Mouse (Mus musculus) spleen, adult 2 months (tissue): ENCODE measurements around the gene Ice2. TPM values are rescaled to one million over a fixed set of nuclear protein-coding genes. Genes with fewer than 3 reads are reported as not detected.

ENCODE experiments used
- DNase-seq, 2 experiments: peaks; one replicate each; pipeline versions ENCODE4 v3.0.0 to v3.0.0-alpha.2; 2012 to 2021; ENCODE audit warnings: low spot score in 2 of 2, low read depth in 1 of 2
- H3K27ac ChIP-seq: fragments of 200-500 bp; 2 replicates; pipeline ENCODE4 v1.5.1; 2012; ENCODE audit warnings: low read length, inconsistent platforms; ENCODE audit not compliant: insufficient read depth
- H3K27me3 ChIP-seq: fragments of 200-500 bp; 2 replicates; pipeline ENCODE4 v1.6.1; 2012; ENCODE audit warnings: mild to moderate bottlenecking, moderate library complexity, low read length, inconsistent platforms; ENCODE audit not compliant: control insufficient read depth, insufficient read depth
- H3K36me3 ChIP-seq: fragments of 200-500 bp; 2 replicates; pipeline ENCODE4 v1.6.1; 2012; ENCODE audit warnings: mild to moderate bottlenecking, low read length, inconsistent platforms; ENCODE audit not compliant: control insufficient read depth, insufficient read depth
- H3K4me1 ChIP-seq: fragments of 200-500 bp; 2 replicates; pipeline ENCODE4 v1.6.1; 2011; ENCODE audit warnings: inconsistent platforms; ENCODE audit not compliant: control insufficient read depth, insufficient read depth, insufficient read length
- H3K4me3 ChIP-seq: fragments of 200-500 bp; 2 replicates; pipeline ENCODE4 v1.5.1; 2011; ENCODE audit warnings: mild to moderate bottlenecking, inconsistent platforms; ENCODE audit not compliant: insufficient read depth, insufficient read length; ENCODE audit errors: extremely low read depth
- CTCF ChIP-seq: fragments of 200-500 bp; IDR thresholded peaks from 2 replicates; pipeline ENCODE4 v1.5.1; 2011; ENCODE audit warnings: mild to moderate bottlenecking, inconsistent platforms; ENCODE audit not compliant: insufficient read depth, insufficient read length, insufficient replicate concordance; ENCODE audit errors: extremely low read depth
- POLR2A ChIP-seq: fragments of 200-500 bp; IDR thresholded peaks from 2 replicates; pipeline ENCODE4 v1.6.1; 2011; ENCODE audit warnings: low read depth, low read length, inconsistent platforms
- WGBS: fragments of 180-500 bp; shearing (Covaris S2); methylation state at CpG from one replicate; pipeline ENCODE4 v1.1.7; 2018; 5-methylcytosine and 5-hydroxymethylcytosine counted together
- polyA plus RNA-seq: library from polyadenylated mRNA; depleted of rRNA; stranded (reverse); fragments of >200 nt; gene quantifications from 2 replicates; pipeline ENCODE4 v1.2.3, GENCODE M21; 2012

Gene Ice2
- polyA plus RNA-seq, 1 experiment = 2.6 TPM

GRCm38 (mm10) chr9:69397432-69397759 lies 310 bp upstream of the Ice2 start:
- no peak for DNase-seq
- WGBS = 58% methylated on average over 2 of the region's 2 CpGs

GRCm38 (mm10) chr9:69398453-69398850 lies 746 bp downstream of the Ice2 start:
- 13% methylated on average over 10 of the region's 10 CpGs for WGBS
- peak overlapping the region; percentile 99 for H3K4me3 ChIP-seq
- H3K27me3 ChIP-seq = no peaks in the 10 kb centered on the region
- H3K36me3 ChIP-seq = 0 out of 2 replicates have a peak, but pooled peaks cover under 1% of the 10 kb centered on the region
- DNase-seq = no peak
- no peaks in the 10 kb centered on the region; the same call in 1 of the 2 replicates for H3K4me1 ChIP-seq
- no peak for TF ChIP-seq CTCF
- TF ChIP-seq POLR2A = no peak
- peak overlapping the region; percentile 91 for H3K27ac ChIP-seq

More at GRCm38 (mm10) chr9:69397432-69397759, 310 bp upstream of the Ice2 start:
- H3K4me1 ChIP-seq = no peaks in the 10 kb centered on the region; the same call in 1 of the 2 replicates
- H3K27ac ChIP-seq = peak overlapping the region; percentile 91
- H3K36me3 ChIP-seq = no peaks in the 10 kb centered on the region
- peak overlapping the region; percentile 99; the same call in 1 of the 2 replicates for H3K4me3 ChIP-seq
- H3K27me3 ChIP-seq = no peaks in the 10 kb centered on the region
- TF ChIP-seq CTCF = no peak

- 91% methylated on average over 6 of the region's 6 CpGs for WGBS
These were observed 7.0 kb downstream of the Ice2 start for GRCm38 (mm10) chr9:69404671-69405070.

GRCm38 (mm10) chr9:69419476-69419875 lies 21.8 kb downstream of the Ice2 start:
- Histone ChIP-seq H3K27me3 (no peaks in the 10 kb centered on the region), H3K36me3 (peaks cover 27% of the 10 kb centered on the region), H3K4me3 (no peak overlapping the region), H3K27ac (no peak overlapping the region), H3K4me1 (no peaks in the 10 kb centered on the region)
- no peak for DNase-seq
- TF ChIP-seq POLR2A = no peak
- no peak for TF ChIP-seq CTCF
- 98% methylated on average over 1 of the region's 1 CpGs for WGBS

More at GRCm38 (mm10) chr9:69404671-69405070, 7.0 kb downstream of the Ice2 start:
- Histone ChIP-seq H3K27ac (no peak overlapping the region), H3K4me3 (no peak overlapping the region), H3K27me3 (no peaks in the 10 kb centered on the region), H3K4me1 (no peaks in the 10 kb centered on the region), H3K36me3 (peaks cover 6% of the 10 kb centered on the region; the same call in 1 of the 2 replicates)
- no peak for DNase-seq
- TF ChIP-seq CTCF (no peak), POLR2A (no peak)

GRCm38 (mm10) chr9:69430531-69430930 lies 32.8 kb downstream of the Ice2 start:
- TF ChIP-seq POLR2A = no peak
- TF ChIP-seq CTCF = no peak
- Histone ChIP-seq H3K4me1 (no peaks in the 10 kb centered on the region), H3K27me3 (no peaks in the 10 kb centered on the region), H3K27ac (no peak overlapping the region), H3K36me3 (peaks cover 22% of the 10 kb centered on the region), H3K4me3 (no peak overlapping the region)
- WGBS = 91% methylated on average over 3 of the region's 3 CpGs
- DNase-seq = no peak

GRCm38 (mm10) chr9:69431863-69432555 lies 34.3 kb downstream of the Ice2 start:
- no peaks in the 10 kb centered on the region for H3K4me1 ChIP-seq
- no peak for DNase-seq
- H3K27ac ChIP-seq = no peak overlapping the region
- 88% methylated on average over 6 of the region's 6 CpGs for WGBS
- no peaks in the 10 kb centered on the region for H3K27me3 ChIP-seq
- no peak for TF ChIP-seq CTCF
- no peak for TF ChIP-seq POLR2A
- H3K4me3 ChIP-seq = no peak overlapping the region
- H3K36me3 ChIP-seq = peaks cover 14% of the 10 kb centered on the region

- WGBS = 88% methylated on average over 10 of the region's 10 CpGs
- TF ChIP-seq POLR2A (no peak), CTCF (no peak)
- no peaks in the 10 kb centered on the region; the same call in 1 of the 2 replicates for H3K4me1 ChIP-seq
- H3K36me3 ChIP-seq = peaks cover 10% of the 10 kb centered on the region
- no peak for DNase-seq
- H3K4me3 ChIP-seq = no peak overlapping the region
- no peaks in the 10 kb centered on the region for H3K27me3 ChIP-seq
- H3K27ac ChIP-seq = no peak overlapping the region
These were observed 37.5 kb downstream of the Ice2 start for GRCm38 (mm10) chr9:69435194-69435593.
